Mouse (Mus musculus): ENCODE measurements around the gene Rp9.
A peak's percentile ranks its signal among the peaks of the same experiment; 100 is the strongest.
"Not testable (repeated sequence)": the region's sequence is repeated elsewhere in the genome, so short reads cannot be mapped to it uniquely, and the experiment has no call there.

The Rp9 gene

GRCm38 (mm10) chr9:22457142-22457835 lies 12.3 kb downstream of the Rp9 start:
- DNase-seq, result no peak

DNA sequence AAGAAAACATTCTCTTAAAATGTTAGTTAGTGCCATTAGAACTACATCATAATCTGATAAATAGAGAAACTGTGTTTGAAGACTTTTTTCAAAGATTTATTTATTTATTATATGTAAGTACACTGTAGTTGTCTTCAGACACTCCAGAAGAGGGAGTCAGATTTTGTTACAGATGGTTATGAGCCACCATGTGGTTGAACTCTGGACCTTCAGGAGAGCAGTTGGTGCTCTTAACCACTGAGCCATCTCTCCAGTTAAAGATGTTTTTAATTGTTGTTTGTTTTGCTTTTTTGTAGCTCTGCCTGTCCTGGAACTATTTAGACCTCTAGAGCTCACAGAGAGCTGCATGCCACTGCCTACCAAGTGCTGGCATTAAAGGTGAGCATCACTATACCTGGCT lies 14.5 kb downstream of the Rp9 start:
- DNase-seq, result no peak

DNA sequence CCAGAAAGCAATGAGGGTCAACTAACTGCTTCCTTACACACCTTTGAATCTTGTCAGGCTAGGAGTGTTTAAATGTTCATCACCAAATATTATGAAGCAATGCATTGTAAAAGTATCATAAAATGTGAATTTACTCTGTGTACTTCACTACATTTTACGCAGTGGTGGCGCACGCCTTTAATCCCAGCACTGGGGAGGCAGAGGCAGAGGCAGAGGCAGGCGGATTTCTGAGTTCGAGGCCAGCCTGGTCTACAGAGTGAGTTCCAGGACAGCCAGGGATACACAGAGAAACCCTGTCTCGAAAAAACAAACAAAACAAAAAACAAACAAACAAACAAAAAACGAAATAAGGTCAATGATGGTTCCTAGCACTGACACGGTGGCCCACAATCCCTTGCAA lies 15.6 kb downstream of the Rp9 start, which contains the start of gene Gm17545:
Gene Gm17545 (plus strand): TSS at position 301 of the 400 bp plus-strand sequence.
- DNase-seq, result not testable (repeated sequence)

GRCm38 (mm10) chr9:22453501-22453924 lies 16.0 kb downstream of the Rp9 start:
- no peak for DNase-seq

GRCm38 (mm10) chr9:22452697-22453096 lies 16.8 kb downstream of the Rp9 start:
- DNase-seq, result no peak

DNA sequence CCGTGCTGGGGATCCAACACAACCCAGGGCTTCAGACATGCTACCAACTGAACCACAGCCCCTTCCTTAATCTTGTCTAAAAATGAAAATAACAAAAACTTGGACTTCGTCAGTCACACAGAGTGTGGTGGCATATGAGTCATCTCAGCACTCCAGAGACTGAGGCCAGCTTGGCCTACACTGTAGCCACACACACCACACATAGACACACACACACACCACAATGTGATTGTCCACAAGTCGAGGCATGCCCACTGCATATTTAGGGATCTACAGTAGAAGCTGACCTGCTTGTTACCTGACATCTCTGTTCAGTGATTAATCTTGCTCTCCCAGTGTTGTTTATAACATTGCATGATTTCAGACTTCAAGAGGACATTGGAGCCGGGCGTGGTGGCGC lies 20.3 kb downstream of the Rp9 start:
- no peak for DNase-seq

GRCm38 (mm10) chr9:22448420-22448819 lies 21.1 kb downstream of the Rp9 start:
- no peak for DNase-seq

DNA sequence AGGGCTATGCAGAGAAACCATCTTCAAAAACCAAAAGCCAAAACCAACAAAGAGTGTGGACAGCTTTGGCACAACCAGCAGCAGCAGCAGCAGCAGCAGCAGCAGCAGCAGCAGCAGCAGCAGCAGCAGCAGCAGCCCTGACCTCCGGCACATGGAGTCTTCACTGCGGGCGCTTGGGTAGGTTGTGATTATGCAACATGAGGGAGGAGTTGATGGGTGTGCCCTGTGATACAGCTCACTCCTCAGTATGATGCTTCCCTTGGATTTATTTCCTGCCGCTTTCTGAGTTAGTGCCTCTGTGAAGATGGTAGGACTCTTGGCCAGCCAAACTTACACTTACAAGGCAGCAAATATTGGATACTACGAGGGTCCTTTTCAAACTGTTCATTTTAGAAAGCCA lies 22.3 kb downstream of the Rp9 start:
- DNase-seq, result no peak

GRCm38 (mm10) chr9:22445123-22445522 lies 24.4 kb downstream of the Rp9 start:
- DNase-seq, result no peak

DNA sequence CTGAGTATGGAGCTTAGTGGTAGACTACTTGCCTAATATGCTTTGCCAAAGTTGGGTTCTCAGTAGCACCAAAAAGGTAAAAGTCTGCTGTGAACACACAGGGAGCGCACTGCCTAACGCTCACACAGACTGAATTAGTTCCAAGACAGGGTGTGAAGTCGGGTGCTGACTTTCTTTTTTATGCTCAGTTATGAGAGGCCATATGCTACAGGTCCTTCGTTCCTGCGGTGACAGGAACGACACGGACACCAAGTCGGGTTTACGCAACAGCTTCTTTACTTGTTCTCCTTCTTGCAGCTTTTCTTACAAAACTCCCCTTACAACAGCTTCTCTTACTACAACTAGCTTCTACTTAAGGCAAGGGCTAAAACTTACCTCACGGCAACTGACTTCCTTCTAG lies 26.4 kb downstream of the Rp9 start:
- no peak for DNase-seq

GRCm38 (mm10) chr9:22438826-22439225 lies 30.7 kb downstream of the Rp9 start:
- no peak for DNase-seq

DNA sequence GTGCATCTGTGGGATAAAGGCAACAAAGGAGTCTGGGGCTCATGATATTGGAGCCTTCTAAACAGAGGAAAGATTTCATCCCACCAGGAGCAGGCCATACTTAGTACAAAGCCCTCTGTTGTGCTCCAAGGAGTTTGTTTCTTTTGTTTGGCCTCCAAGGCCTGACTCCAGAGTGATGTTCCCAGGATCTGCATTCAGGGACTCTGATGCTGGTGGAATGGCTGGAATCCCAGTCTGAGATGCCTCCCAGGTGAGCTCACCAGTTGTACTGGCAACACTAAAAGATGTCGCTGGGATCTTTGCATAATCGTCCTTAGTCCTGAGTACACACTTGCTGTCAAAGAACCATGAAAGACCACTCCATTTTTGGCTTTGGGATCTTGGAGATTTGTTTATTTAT lies 35.4 kb downstream of the Rp9 start:
- no peak for DNase-seq

DNA sequence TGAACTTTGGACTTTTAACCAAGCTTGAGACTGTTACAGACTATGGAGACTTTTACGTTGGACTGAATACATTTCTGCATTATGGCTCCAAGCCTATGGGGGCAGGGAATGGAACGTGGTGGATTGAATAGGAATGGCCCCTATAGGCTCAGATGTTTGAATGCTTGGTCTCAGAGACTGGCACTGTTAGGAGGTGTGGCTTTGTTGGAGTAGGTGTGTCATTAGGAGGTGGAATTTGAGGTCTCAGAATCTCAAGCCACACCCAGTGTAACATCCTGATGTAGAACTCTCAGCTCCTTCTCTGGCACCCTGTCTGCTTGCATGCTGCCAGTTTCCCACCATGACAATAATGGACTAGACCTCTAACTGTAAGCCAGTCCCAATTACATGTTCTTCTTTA lies 36.3 kb downstream of the Rp9 start:
- no peak for DNase-seq

DNA sequence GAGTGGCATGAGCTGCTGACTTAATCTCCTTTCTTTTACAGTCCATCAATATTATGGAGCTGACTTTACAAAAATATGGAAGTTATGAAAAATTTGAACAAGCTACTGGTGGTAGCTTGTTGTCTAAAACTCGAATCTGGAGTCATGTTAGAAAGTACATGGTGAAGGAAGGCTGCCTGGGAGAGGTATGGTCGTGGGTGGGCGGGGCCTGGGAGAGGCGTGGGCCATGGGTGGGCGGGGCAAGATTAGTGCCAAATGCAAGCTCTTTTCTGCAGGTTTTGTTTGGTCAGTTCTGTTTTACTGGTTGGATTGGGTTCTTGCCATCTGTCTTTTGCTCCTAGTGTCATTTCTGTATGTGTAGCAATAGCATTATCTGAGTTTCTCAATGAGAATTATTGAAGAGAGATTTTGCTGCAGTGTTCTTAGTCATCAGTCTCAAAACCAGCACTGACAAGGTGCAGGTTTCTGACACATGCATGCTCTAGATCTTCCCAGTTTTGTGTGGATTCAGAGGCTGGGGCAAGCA lies 39.2 kb downstream of the Rp9 start:
- no peak for DNase-seq

- peak; percentile 9 for DNase-seq
Observed at GRCm38 (mm10) chr9:22429533-22430241, 39.9 kb downstream of the Rp9 start.

DNA sequence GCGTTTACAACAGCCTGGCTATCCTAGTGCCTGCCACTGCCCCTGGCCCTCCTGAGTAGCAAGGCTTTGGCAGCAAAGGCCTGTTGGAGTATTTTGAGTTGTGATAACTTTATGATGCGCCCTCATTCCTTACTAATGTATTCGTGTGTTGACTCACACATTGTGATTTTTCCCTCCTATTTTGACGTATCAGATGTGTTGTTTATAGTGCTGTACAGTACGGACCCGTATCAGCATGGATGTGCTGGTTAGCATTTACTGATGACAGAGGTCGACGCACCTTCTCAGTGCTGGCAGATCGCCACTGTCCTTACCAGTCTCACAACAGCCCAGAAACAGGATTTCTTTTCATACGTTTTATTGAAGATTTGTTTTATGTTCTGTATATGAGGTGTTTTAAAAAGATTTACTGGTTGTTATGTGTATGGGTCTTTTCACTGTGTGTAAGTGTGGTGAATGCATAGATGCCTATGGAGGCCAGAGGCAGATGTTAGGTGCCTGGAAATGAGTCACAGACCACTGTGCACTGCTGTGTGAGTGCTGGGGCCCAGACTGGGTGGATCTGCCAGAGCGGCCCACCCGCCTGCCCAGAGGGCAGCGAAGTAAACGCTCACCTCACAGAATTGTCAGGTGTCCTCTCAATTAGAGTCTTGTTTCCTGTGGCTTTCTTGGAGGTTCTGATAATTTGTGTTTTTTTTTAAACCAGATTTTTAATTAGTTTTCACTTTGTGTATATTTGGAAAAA lies 40.7 kb downstream of the Rp9 start:
- no peak for DNase-seq

- no peak for DNase-seq
Observed at GRCm38 (mm10) chr9:22428028-22428665, 41.4 kb downstream of the Rp9 start.

- DNase-seq, result no peak
Observed at GRCm38 (mm10) chr9:22424719-22425118, 44.8 kb downstream of the Rp9 start.

DNA sequence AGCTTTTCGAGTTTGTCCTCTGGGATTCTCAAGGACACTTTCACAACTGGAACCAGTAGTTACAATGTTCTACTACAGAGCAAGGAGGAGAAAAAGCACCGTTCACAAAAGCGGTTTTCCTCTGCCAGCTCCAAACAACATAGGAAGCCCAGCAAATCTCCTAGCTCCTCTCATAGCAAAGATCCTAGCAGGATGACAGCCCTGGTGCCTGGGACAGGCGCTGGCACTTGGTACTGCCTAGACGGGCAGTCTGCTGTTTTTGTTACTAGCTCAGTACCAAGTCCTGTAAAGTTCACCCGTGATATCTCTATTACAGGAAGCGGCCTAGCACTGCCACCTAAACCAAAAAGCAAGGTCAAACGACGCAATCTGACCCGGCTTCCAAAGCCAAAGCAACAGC lies 45.3 kb downstream of the Rp9 start:
- no peak for DNase-seq

DNA sequence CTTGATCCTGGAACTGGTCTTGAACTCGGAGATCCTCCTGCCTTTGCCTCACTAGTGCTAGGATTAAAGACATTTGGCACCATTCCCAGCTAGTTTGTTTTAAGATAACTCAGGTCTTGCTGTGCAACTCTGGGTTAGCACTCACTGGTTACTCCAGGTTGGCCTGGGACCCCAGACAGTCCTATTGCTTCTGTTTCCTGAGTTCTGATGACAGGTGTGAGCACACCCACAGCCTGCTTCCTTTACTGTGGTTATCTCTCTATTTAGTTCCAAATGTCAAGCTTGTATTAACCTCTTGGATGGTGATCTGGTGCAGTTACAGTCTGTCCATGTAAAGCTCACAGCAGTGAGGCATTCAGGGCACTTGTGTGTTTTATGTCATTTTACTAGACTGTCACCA lies 46.0 kb downstream of the Rp9 start:
- no peak for DNase-seq

DNA sequence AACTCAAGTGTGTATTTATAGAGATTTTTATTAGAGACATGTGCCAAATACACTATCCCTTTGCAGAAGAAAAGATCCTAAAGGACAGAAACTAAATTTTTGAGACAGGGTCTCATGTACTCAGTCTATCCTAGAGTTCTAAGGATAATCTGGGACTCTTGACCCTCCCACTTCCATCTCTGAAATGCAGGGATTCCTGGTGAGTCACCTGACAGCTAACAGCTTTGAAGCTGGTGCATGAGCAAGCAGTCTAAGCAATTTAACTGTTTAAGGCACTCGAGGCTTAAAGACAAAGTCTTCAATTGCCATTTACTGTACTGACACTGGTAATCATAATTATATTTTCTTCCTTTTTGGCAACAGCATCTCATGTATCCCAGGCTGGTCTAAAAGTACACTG lies 47.0 kb downstream of the Rp9 start:
- DNase-seq, result no peak

DNA sequence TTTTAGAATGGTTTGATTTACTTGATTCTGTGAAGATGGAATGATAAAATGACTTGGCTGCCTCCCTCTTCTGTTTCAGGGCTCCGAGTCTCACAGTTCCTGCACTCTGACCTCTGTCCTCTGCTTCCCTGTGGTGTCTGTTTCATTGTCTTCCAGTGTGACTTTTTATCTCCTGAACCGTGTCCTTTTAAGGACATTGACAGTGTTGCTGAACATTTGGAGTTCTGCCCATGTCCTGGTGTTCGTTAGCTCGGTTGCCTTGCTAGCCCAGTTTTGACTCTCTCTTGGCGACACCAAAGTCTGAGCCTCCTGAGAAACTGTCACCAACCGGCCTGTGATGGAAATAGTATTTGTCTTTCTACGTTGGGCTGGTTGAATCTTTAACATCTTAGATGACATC lies 49.1 kb downstream of the Rp9 start:
- DNase-seq, result no peak

- no peak for DNase-seq
Observed at GRCm38 (mm10) chr9:22419877-22420276, 49.7 kb downstream of the Rp9 start.
